Mouse (Mus musculus) heart, postnatal 0 days (tissue): Measurements from ENCODE around the gene 1700021F07Rik.

ENCODE experiments used
- CTCF ChIP-seq: IDR thresholded peaks from 2 replicates; pipeline ENCODE4 v1.5.1; 2016; ENCODE audit warnings: antibody characterized with exemption, control low read depth, low read depth
- EP300 ChIP-seq: IDR thresholded peaks from 2 replicates; pipeline ENCODE4 v1.6.1; 2016; ENCODE audit warnings: antibody characterized with exemption, low read depth

DNA sequence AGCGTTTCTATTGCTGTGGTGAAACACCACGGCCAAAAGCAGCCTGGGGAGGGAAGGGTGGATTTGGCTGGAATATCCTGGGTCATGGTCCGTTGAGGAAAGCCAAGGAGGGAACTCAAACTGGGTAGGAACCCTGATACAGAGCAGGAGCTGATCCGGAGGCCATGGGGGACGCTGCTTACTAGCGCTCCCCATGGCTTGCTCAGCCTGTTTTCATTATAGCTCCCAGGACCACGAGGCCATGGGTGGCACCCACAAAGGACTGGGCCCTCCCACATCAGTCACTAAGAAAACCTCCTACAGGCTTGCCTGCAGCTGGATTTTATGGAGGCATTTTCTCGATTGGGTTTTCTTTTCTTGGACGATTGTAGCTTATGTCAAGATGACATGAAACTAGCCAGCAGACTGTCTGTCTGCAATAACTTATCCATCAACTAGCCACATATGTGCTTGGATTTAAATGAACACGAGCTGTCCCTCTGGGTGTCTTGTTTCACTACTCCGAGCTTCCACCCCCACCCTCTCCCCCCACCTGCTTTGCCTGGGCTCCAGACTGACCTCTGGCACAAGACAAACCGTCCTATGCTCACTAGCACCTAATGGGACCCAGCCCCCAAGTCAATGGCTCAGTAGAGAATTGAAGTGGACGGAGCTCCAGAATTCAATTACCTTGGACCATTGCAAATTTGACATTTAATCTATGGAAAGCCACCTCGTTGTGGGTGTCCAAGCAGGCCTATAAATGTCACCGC, 10.5 kb downstream of the 1700021F07Rik start:
- TF ChIP-seq EP300 (no peak), CTCF (no peak)
